Mouse (Mus musculus) gastrocnemius, adult 8-10 months (tissue): ENCODE results near the gene Kcng4. TPM values are rescaled to one million over a fixed set of nuclear protein-coding genes. Genes with fewer than 3 reads are reported as not detected.

Experiments
- DNase-seq, 2 experiments: peaks; one replicate each; pipeline ENCODE4 v3.0.0; 2022; ENCODE audit warnings: low spot score in 2 of 2
- total RNA-seq, 4 experiments: library from RNA; stranded (reverse); gene quantifications; 2 replicates each; pipeline ENCODE4 v1.2.4; 2022

Kcng4 gene
- total RNA-seq: 10 to 100 TPM in 3 of 4 experiments, 1 to 10 TPM in 1; 8.3 to 22.8 (median 16.5) TPM

- peak; percentile 10 to 39 for DNase-seq
Measured at GRCm38 (mm10) chr8:119635378-119635777, at the start of gene Kcng4. Gene Kcng4, minus strand, starts transcription at chr8:119635680.

DNA sequence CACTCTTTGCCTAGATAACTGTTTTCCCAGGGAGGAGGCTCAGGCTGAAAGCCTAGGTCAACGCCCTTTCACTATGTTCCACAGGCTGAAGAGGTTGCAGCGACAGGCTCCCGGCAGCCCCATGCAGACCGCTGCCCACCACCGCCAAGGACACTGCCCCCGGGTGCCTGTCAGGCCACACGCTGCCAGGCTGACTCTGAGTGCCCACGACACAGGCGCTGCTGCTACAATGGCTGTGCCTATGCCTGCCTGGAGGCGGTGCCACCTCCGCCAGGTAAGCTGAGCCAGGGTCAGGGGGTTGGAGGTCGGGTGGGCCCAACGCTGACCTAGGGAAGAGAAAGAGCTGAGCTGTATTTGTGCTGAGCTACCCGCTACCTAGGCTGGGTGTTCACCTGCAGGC, 43.7 kb upstream of the Kcng4 start:
- no peak for DNase-seq

DNA sequence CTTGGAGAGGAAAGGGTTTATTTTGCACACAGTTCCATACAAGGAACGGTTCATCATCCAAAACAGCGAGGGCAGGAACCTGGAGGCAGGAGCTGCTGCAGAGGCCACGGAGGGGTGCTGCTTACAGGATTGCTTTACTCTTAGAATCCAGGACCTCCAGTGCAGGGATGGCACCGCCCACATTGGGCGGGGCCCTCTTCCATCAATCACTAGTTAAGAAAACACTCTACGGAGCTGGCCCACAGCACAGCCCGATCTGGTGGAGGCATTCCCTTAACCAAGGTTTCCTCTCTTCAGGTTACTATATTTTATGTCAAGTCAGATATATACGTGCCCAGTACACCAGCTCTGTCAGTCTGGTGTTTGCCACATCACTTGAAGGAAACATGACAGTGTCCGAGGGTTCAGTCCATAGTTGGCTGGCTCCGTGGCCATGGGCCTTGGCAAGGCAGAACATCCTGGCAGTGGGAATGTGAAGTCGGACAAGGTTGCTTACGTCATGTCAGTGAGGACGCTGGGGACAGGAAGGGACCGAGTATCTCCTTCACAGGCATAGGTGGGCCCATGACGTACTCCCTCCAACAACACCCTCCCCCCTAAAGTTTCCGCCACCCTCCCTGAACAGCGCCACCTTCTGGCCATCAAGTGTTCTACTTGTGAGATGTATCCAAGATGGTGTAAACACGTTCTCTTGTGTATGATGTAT, 42.8 kb upstream of the Kcng4 start:
- no peak for DNase-seq

DNA sequence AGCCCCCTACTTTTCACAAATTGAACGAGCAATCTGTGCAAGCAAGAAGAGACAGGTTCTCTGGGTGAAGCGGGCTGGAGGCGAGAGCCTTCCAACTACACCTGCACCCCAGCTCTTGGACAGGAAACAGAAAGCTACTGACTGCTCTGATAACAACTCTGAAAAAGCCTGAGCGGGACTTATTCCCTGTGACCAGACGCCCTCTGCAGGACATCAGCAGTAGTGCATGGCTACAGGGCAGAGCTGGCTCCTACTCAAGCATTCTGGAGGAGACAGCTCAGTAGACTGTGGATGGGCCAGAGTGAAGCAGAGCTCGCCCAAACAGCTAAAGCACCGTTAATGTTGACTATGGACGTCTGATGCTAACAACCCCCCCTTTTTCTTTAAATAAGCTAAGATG, 40.9 kb upstream of the Kcng4 start:
- peak; percentile 92 to 93 for DNase-seq

DNA sequence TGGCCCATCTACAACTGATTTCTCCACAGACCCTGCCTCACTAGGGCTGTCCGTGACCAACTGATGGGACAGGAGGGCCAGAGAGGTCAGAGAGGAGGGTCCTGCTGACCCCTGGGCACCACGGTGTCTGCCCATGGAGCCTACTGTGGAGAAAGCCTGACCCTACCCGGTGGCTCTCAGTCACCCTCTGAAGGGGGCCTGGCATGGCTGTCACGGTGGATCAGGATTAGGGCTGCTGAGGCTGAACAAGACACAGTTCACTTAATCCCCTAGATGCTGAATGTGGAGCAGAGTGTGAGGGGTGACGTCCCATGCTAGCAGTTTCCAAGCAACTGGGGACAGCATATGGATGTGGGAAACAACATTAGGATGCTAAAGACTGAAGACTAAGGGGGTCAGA, 40.0 kb upstream of the Kcng4 start:
- no peak for DNase-seq

- DNase-seq: no peak
Measured at GRCm38 (mm10) chr8:119673976-119674555, 38.6 kb upstream of the Kcng4 start.

GRCm38 (mm10) chr8:119670419-119671091, 35.1 kb upstream of the Kcng4 start:
- DNase-seq: peak; percentile 64 to 80

DNA sequence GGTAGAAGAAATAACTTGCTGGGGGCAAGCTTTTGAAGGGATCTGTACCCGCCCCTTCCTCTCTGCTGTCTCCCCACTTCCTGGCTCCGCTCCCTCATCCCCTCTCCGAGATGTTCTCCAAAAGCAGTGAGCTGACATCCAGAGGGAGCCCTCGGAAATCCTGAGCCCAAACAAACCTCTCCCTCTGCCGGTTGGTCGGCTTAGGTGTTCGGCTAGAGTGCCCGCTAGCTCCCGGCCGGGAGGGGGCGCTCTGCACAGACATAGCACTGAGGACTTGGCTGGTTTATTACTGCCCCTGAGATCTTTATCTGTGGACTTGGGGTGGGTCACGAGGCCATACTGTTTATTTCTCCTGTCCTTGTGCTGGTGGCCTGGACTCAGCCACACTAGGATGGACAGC, 33.8 kb upstream of the Kcng4 start:
- DNase-seq: peak; percentile 50

- no peak for DNase-seq
Measured at GRCm38 (mm10) chr8:119668447-119668846, 33.0 kb upstream of the Kcng4 start.

DNA sequence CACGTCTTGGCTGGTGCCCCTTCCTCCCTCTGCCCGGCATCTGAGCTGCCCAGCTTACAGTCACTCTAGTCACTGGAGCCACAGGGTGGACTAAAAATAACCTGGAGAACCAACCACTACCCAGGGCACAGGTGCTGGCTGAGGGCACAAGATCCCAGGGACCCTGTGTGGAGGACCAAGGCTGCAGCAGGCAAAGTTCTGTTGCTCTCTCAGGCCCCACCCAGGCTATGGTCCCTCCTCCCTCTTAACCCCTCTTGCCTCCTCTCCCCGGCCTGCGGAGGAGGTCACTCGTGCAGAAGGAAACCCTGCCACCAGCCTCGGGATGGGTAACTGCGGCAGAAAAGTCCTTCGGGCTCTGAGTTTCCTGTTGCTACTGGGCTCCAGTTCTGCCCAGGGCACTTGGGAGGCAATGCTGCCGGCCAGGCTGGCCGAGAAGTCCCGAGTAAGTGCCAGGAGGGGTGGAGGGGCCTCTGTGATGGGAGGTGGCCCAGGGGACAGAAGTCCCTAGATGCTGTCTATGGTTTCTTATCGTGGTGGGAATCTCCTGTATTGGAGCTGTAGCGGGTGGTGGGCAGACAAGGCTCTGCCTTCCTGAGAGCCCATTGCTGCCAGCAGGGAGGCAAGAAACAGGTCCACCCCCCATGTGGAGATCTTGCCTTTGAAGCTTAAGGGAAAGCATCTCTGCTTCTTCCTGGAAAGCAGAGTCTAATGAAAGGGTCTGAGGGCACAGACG, 30.9 kb upstream of the Kcng4 start, which contains the start of gene Wfdc1:
TSS of gene Wfdc1 (plus strand) at position 147 of the 733 bp plus-strand sequence.
- peak; percentile 54 to 68 for DNase-seq

DNA sequence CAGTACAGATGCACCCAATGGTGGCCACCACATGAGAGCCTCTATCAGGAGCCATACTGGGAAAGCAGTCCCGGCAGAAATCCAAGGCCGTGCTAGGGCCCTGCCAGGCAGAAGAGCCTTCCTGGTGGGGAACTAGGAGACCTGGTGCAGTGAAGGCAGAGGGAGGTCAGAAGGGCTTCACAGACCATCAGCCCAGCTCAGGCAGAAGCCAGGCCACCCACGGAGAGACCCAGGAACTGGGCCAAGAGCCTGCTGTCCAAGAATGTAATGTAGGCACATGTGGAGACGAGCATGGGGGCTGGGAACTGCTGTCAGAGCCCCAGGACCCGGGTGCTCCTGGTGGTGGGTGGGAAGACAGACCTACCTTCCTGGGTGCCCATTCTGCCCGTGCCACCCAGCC, 29.8 kb upstream of the Kcng4 start:
- DNase-seq: peak in 1 of 2 experiments; percentile 34

GRCm38 (mm10) chr8:119663440-119663839, 28.0 kb upstream of the Kcng4 start:
- DNase-seq: no peak

DNA sequence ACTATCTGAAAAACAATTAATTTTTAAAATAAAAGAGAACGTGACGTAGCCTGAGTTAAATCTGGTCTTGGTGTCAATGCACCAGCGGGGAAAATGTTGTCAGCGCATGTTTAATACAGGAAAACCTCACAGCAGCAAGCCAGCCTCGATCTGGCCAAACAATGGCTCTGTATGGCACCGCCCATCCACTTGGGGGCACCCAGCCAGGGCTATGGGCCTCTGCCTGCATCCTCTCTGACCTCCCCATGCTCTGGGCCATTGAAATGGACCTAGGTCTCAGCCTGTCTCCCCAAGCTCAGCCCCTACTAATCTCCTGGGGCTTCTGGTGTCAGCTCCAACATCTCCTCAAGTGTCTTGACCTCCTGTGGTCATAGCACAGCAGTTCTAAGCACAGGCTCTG, 26.4 kb upstream of the Kcng4 start:
- no peak for DNase-seq

DNA sequence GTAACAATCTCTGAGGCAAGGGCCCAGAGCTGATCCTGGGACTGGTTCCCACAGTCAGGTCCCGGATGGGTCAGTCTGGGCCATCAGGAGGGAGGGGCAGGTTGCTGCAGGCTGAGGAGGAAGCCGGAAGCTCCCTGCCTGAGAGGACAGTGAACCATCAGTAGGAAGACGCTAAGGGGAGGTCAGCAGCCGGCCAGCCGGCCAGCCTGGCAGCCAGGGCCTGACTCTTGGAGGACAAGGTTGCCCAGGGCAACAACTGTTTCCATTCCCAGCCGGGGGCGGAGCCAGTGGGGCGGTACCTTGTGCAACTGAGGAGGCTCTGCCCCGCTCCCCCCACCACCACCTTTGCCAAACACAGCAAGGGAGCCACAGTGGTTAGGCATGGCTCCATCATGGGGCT, 25.6 kb upstream of the Kcng4 start:
- DNase-seq: peak; percentile 55 to 74

DNA sequence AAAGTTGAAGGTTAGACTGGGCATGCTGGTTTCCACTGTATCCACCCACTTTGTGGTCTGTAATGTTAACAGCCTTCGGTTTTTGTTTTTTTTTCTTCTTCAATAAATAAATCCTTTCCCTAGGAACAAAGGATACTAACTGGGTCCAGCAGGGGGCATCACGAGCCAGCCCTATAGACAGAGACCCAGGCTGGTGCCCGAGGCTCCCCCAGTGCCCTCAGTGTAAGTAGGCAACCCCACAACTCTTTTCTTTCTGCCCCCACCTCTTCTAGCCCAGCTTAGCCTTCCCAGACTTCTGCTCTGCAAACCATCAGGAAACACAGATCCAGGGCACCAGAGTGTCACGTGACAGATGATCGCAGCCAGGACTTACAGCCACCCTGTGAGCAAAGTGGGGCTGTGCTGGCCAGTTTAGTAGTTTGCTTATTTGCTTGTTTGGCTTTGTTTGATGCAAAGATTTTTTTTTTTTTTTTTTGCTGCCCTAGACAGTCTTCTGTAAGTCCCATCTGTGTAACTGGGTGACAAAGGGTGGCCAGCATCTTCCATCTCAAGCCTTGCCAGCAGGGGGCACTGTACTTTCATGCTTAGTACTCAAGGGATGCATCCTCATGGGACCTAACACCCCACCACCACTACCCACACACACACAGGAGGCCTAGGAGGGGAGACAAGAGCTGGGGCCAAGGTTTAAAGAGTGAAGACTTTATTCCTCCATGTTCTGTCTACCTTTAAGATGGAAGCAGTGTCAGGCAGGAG, 21.4 kb upstream of the Kcng4 start:
- peak; percentile 44 to 55 for DNase-seq

DNA sequence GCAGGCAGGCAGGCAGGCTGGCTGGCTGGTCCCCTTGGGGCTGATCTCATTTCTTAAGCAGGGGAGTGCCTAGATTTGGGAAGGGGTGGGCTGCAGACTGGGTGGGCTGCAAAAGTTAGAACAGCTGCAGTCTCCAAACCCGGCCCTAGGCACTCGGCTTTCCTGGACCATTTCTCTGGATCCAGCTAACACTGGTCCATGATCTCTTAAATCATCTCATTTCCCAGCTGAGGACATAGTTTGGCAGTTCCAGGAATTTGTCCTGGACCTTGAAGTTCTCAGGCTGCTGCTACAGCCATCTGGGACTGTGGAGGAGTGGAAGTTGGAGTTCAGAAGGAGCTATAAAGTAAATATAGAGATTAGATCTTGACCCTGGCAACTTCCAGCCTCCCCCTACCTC, 15.8 kb upstream of the Kcng4 start:
- DNase-seq: no peak

DNA sequence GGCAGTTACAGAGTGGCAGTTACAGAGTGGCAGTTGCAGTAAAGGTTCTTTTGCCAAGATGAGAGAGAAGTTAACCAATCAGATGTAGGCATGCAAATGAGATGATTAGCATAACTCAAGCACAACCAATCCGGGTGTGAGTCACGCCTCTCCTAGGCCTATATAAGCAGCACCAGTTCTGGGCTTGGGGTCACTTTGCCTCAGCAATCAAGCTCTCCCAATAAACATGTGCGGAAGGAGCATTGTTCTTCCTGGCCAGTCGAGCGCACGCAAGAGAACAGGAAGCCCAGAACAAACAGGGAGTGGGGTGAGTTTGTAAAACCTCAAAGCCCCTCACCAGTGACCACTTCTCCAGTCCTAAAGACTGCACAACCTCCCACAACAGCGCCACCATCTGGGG, 11.4 kb upstream of the Kcng4 start:
- DNase-seq: no peak

DNA sequence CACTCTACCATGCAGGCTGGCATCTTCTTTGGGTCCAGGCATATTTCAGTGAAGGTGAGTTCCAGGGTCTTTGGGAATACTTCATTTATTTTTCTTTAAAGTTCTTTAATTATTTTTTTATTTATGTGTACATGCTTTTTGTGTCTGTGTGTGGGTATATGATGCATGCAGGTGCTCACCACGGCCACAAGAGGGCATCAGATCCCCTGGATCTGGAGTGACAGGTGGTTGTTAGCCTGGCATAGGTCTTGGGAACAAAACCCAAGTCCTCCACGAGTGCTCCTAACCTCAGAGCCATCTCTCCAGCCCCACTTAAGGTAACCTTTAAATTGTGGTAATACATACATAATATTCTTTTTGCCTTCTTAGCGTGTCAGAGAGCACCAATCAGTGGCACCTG, 10.7 kb upstream of the Kcng4 start:
- DNase-seq: no peak

DNA sequence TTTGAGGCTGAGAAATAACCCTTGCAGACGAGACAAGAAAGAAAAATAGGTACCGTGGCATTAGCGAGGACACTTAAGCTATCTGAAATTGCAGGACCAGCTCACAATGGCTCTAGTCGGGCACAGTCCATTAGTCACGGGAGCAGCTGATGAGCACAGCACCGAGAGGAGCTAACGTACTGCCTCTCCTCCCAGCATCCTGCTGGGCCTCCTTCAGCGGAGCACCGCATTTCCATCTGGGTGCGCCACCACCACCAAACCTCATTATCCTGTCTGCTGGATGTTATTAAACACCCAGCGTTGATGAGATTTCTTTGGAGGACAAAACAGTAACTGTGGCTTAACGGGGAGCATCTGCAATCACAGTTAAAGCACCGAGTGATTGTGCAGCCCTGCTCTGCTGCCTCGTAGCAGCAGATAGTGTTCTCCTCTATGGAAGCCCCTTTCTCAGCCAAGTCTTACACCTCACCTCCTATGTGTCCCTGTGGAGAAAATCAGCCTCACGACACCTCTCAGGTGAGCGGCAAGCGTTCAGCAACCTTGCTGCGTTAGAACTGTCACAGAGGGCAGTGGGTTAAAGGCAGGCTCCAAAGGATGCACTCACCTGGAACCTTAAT, 9.6 kb upstream of the Kcng4 start:
- DNase-seq: no peak

- no peak for DNase-seq
Measured at GRCm38 (mm10) chr8:119644429-119644960, 9.0 kb upstream of the Kcng4 start.
